Mouse (Mus musculus): Measurements from ENCODE around the gene Stambpl1. TPM values are rescaled to one million over a fixed set of nuclear protein-coding genes. Genes with fewer than 3 reads are reported as not detected.
"Not testable (repeated sequence)": the region's sequence is repeated elsewhere in the genome, so short reads cannot be mapped to it uniquely, and the experiment has no call there.

The Stambpl1 gene
- total RNA-seq, 2 experiments from 2014 or later: 3.9 to 4.4 TPM

GRCm38 (mm10) chr19:34195031-34195430 is 3.0 kb downstream of the Stambpl1 start:
- no peak for DNase-seq (ENCODE audit: low spot score in 2 of 2)

DNA sequence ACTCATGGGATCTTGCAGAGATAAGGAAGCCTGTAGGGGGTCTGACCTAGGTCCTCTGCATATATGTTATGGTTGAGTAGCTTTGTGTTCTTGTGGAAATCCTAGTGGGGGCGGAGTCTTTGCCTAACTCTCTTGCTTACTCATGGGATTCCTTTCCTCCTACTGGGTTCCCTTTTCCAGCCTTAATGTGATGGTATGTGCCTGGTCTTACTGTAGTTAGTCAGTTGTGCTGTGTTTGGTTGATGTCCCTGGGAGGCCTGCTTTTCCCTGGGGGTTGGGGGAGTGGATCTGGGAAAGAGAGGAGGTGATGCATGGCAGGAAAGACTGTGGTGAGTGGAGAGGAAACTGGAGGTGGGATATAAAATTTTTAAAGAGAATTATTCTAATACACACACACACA is 6.0 kb downstream of the Stambpl1 start:
- DNase-seq (ENCODE audit: low spot score in 2 of 2): no peak

- DNase-seq (ENCODE audit: low spot score in 2 of 2): no peak
Observed at GRCm38 (mm10) chr19:34198901-34199300, 6.9 kb downstream of the Stambpl1 start.

GRCm38 (mm10) chr19:34199488-34199887 is 7.5 kb downstream of the Stambpl1 start:
- no peak for DNase-seq (ENCODE audit: low spot score in 2 of 2)

- no peak for DNase-seq (ENCODE audit: low spot score in 2 of 2)
Observed at GRCm38 (mm10) chr19:34202668-34203067, 10.6 kb downstream of the Stambpl1 start.

GRCm38 (mm10) chr19:34206128-34206527 is 14.1 kb downstream of the Stambpl1 start:
- not testable (repeated sequence) for DNase-seq (ENCODE audit: low spot score in 2 of 2)

DNA sequence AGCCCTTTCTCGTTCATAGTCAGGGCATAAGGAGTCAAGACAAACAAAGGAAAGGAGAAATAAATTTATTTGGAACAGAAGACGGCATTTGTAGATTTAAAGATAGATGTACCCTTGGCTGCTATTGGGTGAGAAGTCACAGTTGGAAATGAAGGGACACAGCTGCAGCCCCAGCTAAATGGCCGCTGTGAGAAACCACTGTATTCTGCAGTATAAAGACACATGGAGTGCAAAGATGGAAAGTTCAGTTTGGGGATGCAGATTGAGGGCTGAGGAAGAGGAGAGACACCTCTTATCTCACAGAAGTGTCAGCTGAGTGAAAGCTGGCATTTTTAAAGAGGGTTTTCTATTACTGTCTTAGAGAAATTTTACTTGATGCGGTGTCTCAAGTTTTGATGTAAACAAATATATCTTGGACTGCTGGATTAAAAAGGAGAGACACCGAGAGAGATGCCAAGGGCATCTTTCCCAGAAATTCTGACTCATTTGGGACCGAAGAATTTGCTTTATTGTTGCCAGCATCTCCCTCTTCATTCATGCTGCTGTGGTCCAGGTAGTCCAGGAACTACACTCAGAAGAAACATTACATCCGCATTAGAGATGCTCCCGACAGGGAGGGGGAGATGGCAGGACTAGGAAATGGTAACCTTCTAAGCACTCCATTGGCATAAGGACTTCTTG is 14.9 kb downstream of the Stambpl1 start:
- DNase-seq (ENCODE audit: low spot score in 2 of 2): no peak

DNA sequence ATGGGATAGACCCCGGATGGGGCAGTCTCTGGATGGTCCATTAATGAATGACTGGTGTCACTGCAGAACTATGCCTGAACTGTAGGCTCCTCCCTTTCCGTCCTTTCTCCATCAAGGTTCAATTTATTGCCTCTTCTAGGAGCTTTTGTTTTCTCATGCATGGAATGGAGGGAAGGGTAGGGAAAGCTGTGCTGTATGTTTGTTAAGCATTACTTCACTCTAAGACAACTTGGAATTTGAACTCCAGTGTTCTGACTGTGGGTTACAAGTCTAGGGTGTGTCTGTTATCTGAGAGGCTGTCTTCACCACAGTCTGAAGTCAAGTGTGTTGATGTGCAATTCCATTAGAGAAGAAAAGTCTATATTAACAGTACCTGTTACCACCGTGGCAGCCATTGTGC is 17.0 kb downstream of the Stambpl1 start:
- DNase-seq (ENCODE audit: low spot score in 2 of 2): no peak

- DNase-seq (ENCODE audit: low spot score in 2 of 2): no peak
Observed at GRCm38 (mm10) chr19:34209930-34210581, 18.0 kb downstream of the Stambpl1 start.

DNA sequence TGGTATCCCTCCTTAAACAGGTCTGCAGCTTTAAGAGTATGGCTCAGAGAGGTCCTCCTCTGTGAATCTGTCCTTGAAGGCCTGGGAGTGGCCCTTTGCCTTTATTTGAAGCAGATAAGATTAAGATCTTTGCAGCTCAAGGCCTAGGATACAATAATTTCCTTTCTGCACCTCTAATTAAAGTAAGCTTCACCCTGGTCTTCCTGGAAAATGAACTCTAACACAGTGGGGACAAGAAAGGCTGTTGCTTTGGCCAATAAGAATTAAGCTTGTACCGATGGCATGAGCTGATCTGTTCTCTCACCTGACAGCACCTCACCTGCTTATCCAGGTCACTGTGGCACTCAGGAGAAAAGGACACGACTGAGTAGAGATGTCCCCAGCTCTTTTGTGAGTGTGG is 18.8 kb downstream of the Stambpl1 start:
- no peak for DNase-seq (ENCODE audit: low spot score in 2 of 2)

- DNase-seq (ENCODE audit: low spot score in 2 of 2): no peak
Observed at GRCm38 (mm10) chr19:34212489-34213250, 20.6 kb downstream of the Stambpl1 start.

GRCm38 (mm10) chr19:34213251-34213645 is 21.2 kb downstream of the Stambpl1 start:
- no peak for DNase-seq (ENCODE audit: low spot score in 2 of 2)

- no peak for DNase-seq (ENCODE audit: low spot score in 2 of 2)
Observed at GRCm38 (mm10) chr19:34214136-34214535, 22.1 kb downstream of the Stambpl1 start.

DNA sequence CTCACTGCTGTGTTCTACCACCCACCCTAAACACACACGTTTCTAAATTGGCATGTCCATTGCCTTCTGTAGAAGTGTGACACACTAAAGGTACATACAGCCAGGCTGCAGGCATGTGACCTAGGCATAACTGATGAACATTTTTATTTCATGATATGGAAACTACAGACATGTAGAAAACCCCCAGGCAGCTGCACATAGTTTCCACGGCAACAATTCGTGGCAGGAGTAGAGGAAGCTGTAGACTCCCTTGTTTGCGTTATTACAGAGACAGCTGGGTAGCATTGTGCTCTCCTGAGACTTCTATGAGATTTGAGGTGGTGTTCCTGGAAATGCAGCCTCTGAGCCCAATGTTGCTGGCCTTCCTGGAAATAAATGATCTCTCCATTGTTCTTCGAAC is 24.9 kb downstream of the Stambpl1 start:
- DNase-seq (ENCODE audit: low spot score in 2 of 2): no peak

DNA sequence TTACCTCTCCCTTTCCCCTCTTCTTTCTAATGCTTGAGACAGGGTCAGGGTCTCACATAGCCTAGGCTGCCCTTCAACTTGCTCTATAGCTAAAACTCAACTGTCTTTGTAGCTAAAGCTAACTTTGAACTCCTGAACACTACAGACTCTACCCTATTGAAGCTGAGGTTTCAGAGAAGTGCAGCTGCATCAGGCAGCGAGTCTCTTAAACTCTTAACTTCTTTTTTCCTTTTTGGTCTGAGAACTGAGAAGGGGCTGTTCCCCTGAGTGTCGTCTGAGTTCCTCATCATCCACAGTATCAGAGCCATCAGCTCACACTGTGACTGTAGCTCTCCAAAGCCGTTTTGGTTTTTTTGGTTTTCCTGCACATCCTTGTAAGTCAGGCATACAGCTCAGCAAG is 25.7 kb downstream of the Stambpl1 start:
- no peak for DNase-seq (ENCODE audit: low spot score in 2 of 2)

GRCm38 (mm10) chr19:34219260-34219968 is 27.4 kb downstream of the Stambpl1 start:
- no peak for DNase-seq (ENCODE audit: low spot score in 2 of 2)

- DNase-seq (ENCODE audit: low spot score in 2 of 2): no peak
Observed at GRCm38 (mm10) chr19:34220732-34221380, 28.8 kb downstream of the Stambpl1 start.

DNA sequence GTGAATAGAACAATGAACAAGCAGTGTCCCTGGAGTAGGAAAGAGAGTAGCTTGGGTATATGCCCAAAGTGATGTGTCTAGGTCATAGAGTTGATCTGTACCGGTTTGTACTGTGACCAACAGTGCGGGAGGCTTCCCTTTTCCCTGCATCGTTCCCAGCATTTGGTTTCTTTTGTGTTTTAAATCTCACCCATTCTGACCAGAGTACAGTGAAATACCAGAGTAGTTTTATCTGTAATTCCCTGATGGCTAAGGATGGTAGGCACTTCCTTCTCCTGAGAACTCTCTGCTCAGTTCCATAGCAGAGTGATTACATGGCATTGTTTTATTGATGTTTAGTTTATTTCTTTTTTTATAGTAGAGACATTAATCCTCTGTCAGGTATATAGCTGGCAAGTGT is 30.8 kb downstream of the Stambpl1 start:
- DNase-seq (ENCODE audit: low spot score in 2 of 2): no peak

GRCm38 (mm10) chr19:34231596-34231995 is 39.6 kb downstream of the Stambpl1 start:
- DNase-seq (ENCODE audit: low spot score in 2 of 2): no peak

DNA sequence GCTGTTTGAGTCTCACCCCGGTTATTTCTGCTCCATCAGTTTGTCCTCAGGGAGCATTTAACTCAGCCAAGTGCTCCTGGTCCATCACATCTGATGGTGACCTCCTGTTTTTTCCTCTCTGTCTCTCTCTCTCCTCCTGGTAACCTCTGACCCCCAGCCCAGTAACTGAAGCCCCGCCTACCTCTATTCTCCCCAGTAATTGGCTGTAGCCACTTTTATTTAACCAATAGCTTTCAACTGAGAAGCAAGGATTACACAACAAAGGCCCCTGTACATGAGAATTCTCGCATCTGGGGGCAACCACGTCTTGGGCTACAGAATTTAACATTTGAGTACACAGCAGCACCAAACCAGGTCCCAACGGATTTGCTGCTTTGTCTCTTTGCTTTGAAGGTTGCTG is 40.3 kb downstream of the Stambpl1 start:
- DNase-seq (ENCODE audit: low spot score in 2 of 2): no peak

GRCm38 (mm10) chr19:34233944-34234343 is 41.9 kb downstream of the Stambpl1 start:
- DNase-seq (ENCODE audit: low spot score in 2 of 2): peak; percentile 56 to 72

Data from gastrocnemius, postnatal 4 days (tissue).